Mouse (Mus musculus): ENCODE measurements around the gene Adgrg5. TPM values are rescaled to one million over a fixed set of nuclear protein-coding genes. Genes with fewer than 3 reads are reported as not detected.

Adgrg5 gene
- under 1 TPM; 0.18 to 0.55 TPM for total RNA-seq (2021)
- long read RNA-seq = 0 reads

GRCm38 (mm10) chr8:94923405-94923804 is at the start of gene Adgrg5:
Gene Adgrg5, plus strand, starts transcription at chr8:94923694.
- no peak for DNase-seq (ENCODE audit: low spot score in 2 of 2)

DNA sequence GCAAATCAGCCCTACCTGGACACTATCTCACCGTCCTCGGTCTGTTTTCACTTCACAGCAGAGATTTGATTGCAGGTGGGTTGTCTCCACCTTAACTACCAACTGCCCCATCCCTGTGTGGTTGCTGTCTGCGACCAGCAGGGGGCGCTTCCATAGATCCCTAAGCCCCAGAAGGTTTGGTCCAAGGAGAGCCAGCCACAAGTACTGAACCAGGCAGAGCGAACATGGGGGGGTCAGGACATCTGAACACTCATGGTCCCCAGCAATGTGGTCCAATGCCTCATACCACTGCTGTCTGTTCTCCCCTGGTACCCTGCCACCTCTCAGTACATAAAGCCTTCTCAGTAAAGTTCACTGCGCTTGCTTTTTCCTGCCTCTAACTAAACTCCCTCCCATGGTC is 49.1 kb upstream of the Adgrg5 start:
- DNase-seq (ENCODE audit: low spot score in 2 of 2) = peak; percentile 70 to 80

DNA sequence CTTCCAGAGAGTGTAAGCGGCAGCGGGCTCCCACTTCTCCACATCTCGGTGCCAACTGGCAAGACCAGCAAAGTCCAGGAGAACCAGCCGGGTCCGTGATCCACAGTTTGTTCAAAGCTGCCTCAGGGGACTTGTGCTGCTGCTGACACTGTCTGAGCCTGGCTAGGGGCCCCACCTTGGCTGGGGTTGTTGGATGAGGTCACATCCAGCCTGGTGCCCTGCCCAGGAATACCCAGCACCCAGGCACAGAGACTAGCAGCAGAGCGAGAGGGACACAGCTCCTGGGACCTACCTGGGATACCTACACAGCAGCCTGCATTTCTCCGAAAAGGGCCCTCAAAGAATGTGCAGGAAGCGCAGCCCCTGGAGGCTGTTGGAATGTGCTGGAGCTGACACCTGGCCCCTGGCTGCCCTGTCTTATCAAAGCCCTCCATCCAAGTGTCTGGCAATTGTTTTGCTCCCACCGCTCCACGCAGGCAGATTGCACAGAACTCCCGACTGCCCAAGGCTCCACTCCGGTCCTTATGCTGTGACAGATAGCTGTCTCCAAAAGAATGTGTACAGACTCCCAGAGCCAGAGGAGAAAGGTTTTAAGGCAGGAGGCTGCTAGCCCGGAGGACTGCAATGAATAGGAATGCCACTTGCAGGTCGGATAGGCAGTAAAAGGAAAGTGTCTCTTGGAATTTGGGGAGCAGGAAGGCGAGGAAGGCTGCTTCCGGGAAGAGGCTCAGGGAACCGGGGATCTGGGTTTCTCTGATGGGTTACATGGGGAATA is 48.2 kb upstream of the Adgrg5 start:
- DNase-seq (ENCODE audit: low spot score in 2 of 2) = no peak

DNA sequence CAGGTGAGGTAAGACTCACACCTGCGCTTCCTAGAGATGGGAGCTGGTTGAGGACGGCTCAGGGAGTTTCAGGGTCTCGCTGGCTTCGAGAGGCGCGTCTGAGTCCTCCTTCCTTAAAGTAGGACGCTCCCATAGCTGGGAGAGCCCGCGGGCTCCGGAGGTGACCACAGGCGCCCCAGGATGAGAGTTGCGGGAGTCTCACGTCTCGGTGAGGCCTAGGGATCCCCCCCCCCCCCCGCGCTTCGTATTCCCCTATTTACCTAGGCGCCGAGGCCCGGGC is 47.7 kb upstream of the Adgrg5 start:
- no peak for DNase-seq (ENCODE audit: low spot score in 2 of 2)

DNA sequence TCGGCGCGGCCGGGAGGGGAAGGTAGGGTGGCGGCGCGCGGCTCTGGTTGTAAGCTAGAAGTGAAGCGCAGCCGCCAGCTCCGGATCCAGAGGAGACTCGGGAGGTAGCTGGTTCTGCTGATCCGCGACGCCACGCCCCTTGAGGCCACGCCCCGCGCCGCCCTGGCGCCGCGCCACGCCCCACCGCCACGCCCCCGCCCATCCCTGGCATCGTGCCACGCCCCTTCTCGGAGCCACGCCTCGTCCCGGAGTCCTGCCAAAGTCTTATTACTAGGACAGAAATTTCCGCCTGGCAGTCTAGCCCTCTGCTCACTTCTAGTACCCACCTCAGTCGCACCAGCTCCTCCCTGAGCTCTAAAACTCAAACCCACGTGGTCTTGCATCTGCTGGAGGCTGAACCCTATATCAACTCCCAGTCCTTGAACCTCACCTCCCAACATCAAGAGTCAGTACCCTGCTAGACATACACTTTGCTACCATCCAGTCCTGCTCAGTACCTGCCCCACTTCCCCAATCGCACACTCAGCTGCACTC is 47.2 kb upstream of the Adgrg5 start, which contains the start of gene Dok4:
Gene Dok4, minus strand, starts transcription at position 134 of the 534 bp plus-strand sequence.
- DNase-seq (ENCODE audit: low spot score in 2 of 2) = peak; percentile 66 to 77

DNA sequence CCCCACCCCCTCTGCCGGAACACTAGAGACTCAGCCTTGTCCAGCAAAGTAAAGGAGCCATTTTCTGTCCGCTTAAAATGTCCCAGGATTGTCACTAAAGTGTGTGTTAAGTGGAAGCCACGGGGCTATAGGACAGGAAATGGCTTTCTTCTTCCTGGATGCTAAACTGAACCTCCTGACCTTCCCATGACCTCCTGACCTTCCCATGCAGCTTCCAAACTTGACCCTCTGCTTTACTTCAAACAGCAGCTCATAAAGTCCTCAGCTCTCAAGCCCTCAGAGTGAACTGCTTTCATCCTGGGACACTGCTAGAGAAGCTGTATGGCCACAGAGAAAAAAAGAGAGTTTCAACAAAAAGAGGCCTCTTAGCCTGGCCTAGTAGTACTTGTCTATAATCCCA is 46.7 kb upstream of the Adgrg5 start:
- DNase-seq (ENCODE audit: low spot score in 2 of 2) = no peak

GRCm38 (mm10) chr8:94880742-94881141 is 42.8 kb upstream of the Adgrg5 start:
- no peak for DNase-seq (ENCODE audit: low spot score in 2 of 2)

DNA sequence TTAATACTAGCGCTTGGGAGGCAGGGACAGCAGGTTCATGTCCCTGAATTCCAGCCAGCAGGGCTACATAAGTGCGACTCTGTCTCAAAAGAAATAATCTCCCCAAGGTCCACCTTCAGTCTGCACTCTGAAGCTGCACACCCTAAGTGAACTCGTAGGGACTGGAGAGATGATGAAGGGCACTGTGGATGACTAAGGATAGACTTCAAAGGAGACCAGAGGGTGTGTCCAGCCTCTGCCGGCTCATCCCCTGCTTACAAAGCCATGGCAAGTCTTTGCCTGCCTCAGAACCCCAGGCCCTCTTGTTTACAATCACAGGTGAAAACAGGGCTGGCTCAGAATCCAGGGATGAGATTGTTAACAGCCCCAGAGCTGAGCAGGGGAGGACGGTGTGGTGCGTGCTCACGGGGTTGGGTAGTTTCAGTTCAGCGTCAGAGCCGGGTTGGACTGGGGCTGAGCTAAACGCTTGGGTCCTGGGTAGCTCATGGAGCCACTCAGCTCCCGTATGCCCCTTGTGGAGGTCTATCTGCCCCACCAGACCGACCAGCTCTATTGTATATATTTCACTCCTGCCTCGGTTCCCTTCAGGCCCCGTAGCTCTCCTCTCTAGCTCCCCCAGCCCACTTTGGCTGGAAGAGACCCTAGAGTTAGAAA is 35.0 kb upstream of the Adgrg5 start:
- no peak for DNase-seq (ENCODE audit: low spot score in 2 of 2)

- no peak for DNase-seq (ENCODE audit: low spot score in 2 of 2)
Measured at GRCm38 (mm10) chr8:94892917-94893316, 30.6 kb upstream of the Adgrg5 start.

DNA sequence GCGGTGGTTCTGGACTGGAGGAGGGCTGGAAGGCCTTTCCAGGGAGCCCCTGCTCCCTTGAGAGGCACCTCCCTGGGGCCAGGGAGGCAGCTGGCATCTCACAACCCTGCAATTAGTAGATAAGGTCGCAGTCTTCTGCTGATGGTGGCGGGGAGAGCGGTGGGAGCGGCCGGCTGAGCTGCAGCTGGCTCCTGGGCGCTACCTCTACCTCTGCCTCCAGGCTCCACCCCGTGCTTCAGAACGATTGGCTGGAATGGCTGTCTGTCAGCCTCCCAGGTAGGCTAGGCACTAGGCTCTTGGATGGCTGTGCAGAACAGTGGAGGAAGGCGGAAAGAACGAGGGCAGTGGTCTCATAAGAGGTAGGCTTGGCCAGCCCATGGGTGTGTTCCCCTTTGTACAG is 24.2 kb upstream of the Adgrg5 start:
- no peak for DNase-seq (ENCODE audit: low spot score in 2 of 2)

- DNase-seq (ENCODE audit: low spot score in 2 of 2) = no peak
Measured at GRCm38 (mm10) chr8:94900617-94901016, 22.9 kb upstream of the Adgrg5 start.

- no peak for DNase-seq (ENCODE audit: low spot score in 2 of 2)
Measured at GRCm38 (mm10) chr8:94901031-94901430, 22.5 kb upstream of the Adgrg5 start.

DNA sequence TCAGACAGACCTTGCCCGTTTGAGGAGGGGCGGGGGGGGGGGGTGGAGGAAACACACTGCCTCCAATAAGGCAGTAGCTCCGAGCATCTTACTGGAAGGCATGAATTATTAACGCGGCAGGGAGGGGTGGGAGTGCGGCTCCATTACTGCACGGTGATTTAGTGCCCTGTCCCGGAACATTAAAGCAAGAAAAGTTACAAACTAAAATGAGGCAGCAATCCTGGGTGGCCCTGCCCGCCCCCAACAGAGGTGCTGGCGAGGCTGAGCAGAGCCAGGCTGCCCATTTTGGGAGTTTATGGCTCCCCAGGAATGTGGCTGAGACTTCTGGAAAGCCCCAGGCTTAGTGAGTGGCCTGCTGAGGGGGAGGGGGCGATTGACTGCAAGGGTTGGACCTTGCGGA is 19.8 kb upstream of the Adgrg5 start:
- DNase-seq (ENCODE audit: low spot score in 2 of 2) = no peak

DNA sequence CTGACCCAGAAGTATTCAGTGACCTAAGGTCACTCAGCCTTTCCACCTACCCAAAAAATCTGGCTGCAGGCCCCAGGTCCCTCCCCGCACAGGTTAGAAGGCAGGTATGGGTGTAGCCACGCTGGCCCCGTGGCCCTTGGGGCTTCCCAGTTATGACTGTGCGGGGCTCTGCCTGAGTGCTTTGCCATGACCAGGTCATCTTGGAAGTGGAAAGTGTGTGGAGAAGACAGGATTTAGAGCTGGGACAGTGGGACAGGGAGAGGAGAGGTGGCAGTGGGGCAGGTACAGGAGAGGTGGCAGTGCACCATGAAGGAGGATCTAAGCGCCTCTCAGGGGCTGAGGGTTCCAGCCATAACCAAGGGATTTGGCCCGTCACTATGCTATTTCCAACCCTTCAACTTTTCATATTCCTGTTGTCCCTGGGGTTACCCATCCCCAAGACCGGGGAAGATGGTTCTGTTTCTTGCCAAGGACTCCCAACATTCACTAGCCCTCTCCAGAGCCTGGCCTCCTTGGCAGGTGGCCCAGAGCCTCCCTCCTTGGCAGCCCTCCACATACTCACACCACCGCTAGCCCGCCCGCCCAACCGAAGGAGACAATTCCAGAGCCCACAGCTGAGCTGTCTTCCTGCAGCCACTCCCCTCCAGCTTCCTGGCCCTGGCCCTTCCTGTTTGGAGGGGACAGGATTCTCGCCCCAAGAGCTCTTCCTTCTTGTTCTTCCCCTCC is 18.9 kb upstream of the Adgrg5 start:
- DNase-seq (ENCODE audit: low spot score in 2 of 2) = peak; percentile 77 to 79

DNA sequence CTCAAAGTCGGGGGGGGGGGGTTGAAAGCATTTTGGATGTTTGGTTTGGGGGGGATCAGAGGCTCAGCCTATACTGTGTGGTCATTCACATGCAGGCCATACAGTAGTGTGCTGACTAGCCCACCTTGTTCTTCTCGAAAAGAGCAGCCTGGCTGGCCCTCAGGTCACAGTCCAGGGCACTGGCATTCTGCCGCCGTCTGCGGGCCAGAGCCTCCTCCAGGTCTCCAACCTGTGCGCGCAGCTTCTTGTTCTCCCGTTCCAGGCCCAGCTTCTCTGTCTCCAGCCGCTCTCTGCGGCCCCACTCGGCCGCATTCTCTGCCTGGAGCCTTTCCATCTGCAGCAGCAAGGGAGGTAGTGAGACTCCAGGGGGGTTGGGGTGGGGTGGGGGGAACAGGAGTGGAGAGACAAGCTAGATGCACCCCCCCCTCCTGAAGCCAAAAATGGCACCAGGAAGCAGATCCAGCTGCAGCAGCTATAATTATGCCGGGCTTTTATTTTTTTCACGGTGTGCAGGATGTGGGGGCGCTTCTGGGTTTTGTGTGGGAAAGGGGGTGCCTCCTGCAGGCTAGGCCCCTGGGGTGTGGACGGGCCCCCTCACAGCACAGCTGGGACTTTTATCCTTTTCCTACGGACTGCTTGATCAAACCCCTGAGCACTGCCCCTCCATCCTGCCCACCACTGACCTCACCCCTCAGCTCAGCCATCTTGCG is 15.7 kb upstream of the Adgrg5 start:
- no peak for DNase-seq (ENCODE audit: low spot score in 2 of 2)

- DNase-seq (ENCODE audit: low spot score in 2 of 2) = peak; percentile 74 to 79
Measured at GRCm38 (mm10) chr8:94908847-94909246, 14.6 kb upstream of the Adgrg5 start.

DNA sequence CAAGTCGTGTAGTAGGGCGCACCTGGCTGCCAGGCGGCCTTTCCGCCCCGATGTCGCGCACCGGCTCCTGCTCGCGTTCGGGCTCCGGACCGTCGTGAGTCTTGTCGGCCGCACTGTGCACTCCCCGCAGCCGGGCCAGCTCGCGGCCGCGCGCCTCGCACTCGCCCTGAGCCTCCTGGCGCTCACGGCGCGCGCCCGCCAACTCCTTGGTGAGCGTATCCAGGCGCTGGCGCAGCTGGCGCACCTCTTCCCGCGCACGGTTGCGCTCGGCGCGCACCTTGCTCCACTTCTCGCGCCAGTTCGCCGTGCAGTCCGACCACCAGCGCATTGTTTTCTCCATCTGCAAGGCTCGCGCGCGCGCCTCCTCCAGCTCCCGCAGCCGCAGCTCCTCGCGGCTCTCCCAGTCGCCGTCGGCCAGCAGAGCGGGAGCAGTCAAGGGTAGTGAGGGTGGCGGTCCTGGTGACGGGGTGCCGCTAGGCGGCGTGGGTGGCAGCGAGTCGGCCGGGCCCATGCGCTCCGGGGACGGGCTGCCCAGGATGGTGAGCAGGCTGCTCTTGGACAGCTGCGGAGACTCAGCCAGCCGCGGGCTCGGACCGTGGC is 10.3 kb upstream of the Adgrg5 start:
- peak; percentile 62 to 76 for DNase-seq (ENCODE audit: low spot score in 2 of 2)

DNA sequence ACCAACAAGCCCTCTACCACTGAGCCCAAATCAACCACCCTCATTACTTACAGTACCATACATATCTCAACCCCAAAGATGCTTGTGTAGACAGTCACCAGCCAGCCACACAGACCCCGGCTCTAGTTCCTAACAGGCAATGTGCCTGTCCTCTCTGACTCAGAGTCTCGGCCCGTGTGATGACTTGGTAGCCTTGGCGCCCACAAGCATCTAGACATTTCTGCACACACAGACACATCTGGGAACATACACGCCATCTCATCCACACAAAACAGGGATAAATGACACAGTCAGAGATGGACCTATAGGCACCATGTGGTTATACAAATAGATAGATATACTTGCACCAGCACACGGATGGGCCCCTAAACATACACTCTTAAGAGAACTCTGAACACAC is 9.2 kb upstream of the Adgrg5 start:
- no peak for DNase-seq (ENCODE audit: low spot score in 2 of 2)

GRCm38 (mm10) chr8:94914701-94915101 is 8.8 kb upstream of the Adgrg5 start:
- peak; percentile 36 to 38 for DNase-seq (ENCODE audit: low spot score in 2 of 2)

DNA sequence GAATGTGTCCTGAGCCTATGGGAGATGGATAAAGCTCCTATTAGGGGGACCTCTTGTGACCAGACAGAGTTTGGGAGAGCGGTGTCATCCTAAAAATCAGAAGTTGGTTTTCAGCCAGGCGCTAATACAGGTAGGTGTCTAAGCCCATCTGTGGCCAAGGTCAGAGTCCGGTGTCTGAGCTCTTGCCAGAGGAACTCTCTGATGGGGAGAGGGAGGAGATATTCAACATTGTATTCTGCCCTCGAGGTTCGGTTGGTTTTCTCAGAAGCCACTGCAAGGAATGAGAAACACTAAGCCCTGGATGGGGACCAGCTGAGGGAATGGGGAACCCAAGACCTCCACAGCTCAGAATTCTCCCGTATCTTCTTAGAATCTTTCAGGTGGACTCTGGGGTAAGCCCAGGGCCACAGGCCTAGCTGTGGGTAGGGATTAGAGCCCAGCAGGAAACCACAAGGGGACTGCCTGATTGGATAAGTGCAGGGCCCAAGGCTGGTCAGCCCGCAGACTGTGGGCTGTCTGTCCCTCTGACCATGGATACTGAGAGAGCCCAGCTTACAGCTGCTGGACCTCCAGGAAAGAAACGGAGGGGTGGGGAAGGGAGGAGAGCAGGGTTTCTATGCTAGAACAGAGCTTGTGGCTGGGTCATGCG is 7.1 kb upstream of the Adgrg5 start:
- no peak for DNase-seq (ENCODE audit: low spot score in 2 of 2)

DNA sequence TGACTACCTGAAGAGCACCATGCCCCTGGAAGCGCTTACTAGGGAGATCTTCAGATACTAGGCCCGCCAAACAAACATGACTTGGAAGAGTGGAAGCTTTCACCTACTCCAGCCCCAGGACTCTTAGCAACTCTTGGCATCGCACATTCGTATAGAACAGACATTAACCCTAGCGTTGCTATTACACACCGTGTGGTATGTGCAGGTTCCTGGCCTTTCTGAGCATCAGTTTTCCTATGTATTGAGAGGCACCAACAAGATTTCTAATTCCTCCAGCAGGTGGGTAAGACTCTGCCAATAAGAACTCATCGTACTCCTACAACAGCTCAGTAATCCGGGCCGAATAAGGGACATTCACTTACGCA is 6.6 kb upstream of the Adgrg5 start:
- DNase-seq (ENCODE audit: low spot score in 2 of 2) = no peak
